Mouse (Mus musculus) liver, embryonic 14.5 days (tissue): ENCODE results near the gene Scarf2.

ENCODE experiments used
- CTCF ChIP-seq: IDR thresholded peaks from 2 replicates; pipeline ENCODE4 v1.5.1; 2016; ENCODE audit warnings: antibody characterized with exemption, low read depth, control low read depth
- EP300 ChIP-seq: IDR thresholded peaks from 2 replicates; pipeline ENCODE4 v1.6.1; 2016; ENCODE audit warnings: antibody characterized with exemption, low read depth

- no peak for TF ChIP-seq CTCF
- no peak for TF ChIP-seq EP300
Observed at GRCm38 (mm10) chr16:17804449-17804912, 7.4 kb downstream of the Scarf2 start.
